Mouse (Mus musculus): ENCODE data around the gene Pnkd. TPM values are rescaled to one million over a fixed set of nuclear protein-coding genes. Genes with fewer than 3 reads are reported as not detected.

The Pnkd gene
- total RNA-seq, 2 experiments from 2014 or later: 54.0 to 63.3 TPM

Small RNA genes within 50 kb of the gene (microRNA-seq; reads per million reads assigned to microRNA genes)
- 42,881 reads per million, percentile 98 among the genes with 10 or more reads in this experiment for gene Mir26b

Other genes with a start within 250 kb of the Pnkd start
- gene Tns1, start 160.5 kb upstream of the Pnkd start, total RNA-seq (2021): 100 to 1,000 TPM; 226 to 298 TPM
- under 1 TPM; 0.09 to 0.11 TPM for gene Rufy4, start 159.4 kb upstream of the Pnkd start, total RNA-seq (2021)
- not detected for gene Cxcr2, start 130.9 kb upstream of the Pnkd start, total RNA-seq (2021)
- not detected for gene Cxcr1, start 90.3 kb upstream of the Pnkd start, total RNA-seq (2021)
- gene Arpc2, start 48.8 kb upstream of the Pnkd start, total RNA-seq (2021): 10 to 100 TPM; 71.0 to 82.9 TPM
- not detected for gene Gpbar1, start 6.4 kb upstream of the Pnkd start, total RNA-seq (2021)
- gene Aamp, start 192 bp upstream of the Pnkd start, total RNA-seq (2021): 10 to 100 TPM; 74.4 to 77.1 TPM
- 10 to 100 TPM; 29.0 to 42.2 TPM for gene Tmbim1, start 20.7 kb downstream of the Pnkd start, total RNA-seq (2021)
- gene Catip, start 77.2 kb downstream of the Pnkd start, total RNA-seq (2021): under 1 TPM in 1 of 2 experiments, not detected in 1; 0.11 TPM
- gene Slc11a1, start 90.3 kb downstream of the Pnkd start, total RNA-seq (2021): 1 to 10 TPM; 3.6 to 8.1 TPM
- gene Ctdsp1, start 106.6 kb downstream of the Pnkd start, total RNA-seq (2021): 100 to 1,000 TPM; 107 TPM
- gene Vil1, start 124.4 kb downstream of the Pnkd start, total RNA-seq (2021): under 1 TPM in 1 of 2 experiments, not detected in 1; 0.11 TPM
- 10 to 100 TPM; 12.1 to 13.1 TPM for gene Cnot9, start 221.1 kb downstream of the Pnkd start, total RNA-seq (2021)

Data from gastrocnemius, adult 18-20 months (tissue).